In genomic region chr5:131717359-131717965, GRCm38 (mm10) we compare ENCODE assay signal across 13 mouse cellular contexts.
DNase-seq lines count a peak whose midpoint lies in the region; ATAC-seq and TF ChIP-seq lines count a peak whose summit lies in the region.
"Had no signal": no experiment of that assay in that cellular context is flagged by ENCODE, and none has a peak within 500 bp of the region (broad histone marks: within the 10 kb centered on the region; RNA-seq: fewer than 3 reads in every experiment).

No protein-coding gene starts in this region.

- H3K36me3 ChIP-seq in lung, embryonic 14.5 days (ENCODE audit: insufficient read depth): no peaks in the 10 kb centered on the region
- peaks cover 12% of the 10 kb centered on the region; the same call in 1 of the 2 replicates for H3K36me3 ChIP-seq in forebrain, embryonic 13.5 days (ENCODE audit: poor library complexity, severe bottlenecking)
- no peaks in the 10 kb centered on the region for H3K36me3 ChIP-seq in hindbrain, postnatal 0 days (ENCODE audit: insufficient read depth, low read length)
- H3K36me3 ChIP-seq in neural tube, embryonic 14.5 days (ENCODE audit: control insufficient read depth, insufficient read depth, low read length): no peaks in the 10 kb centered on the region
- H3K36me3 ChIP-seq: liver, embryonic 12.5 days had no signal

- WGBS in lung, embryonic 14.5 days: 68% methylated on average over 19 of the region's 19 CpGs
- 33% methylated on average over 19 of the region's 19 CpGs for whole genome bisulfite sequencing in forebrain, embryonic 13.5 days
- 52% methylated on average over 19 of the region's 19 CpGs for WGBS in hindbrain, postnatal 0 days
- WGBS in neural tube, embryonic 14.5 days: 28% methylated on average over 19 of the region's 19 CpGs

- H3K9me3 ChIP-seq in lung, embryonic 14.5 days (ENCODE audit: low read depth, low read length): no peaks in the 10 kb centered on the region
- peaks cover 2% of the 10 kb centered on the region for H3K9me3 ChIP-seq in forebrain, embryonic 13.5 days (replicated peaks)
- no peaks in the 10 kb centered on the region for H3K9me3 ChIP-seq in hindbrain, postnatal 0 days (ENCODE audit: low read length)
- no peaks in the 10 kb centered on the region for H3K9me3 ChIP-seq in neural tube, embryonic 14.5 days (ENCODE audit: control insufficient read depth, low read length)
- H3K9me3 ChIP-seq: kidney, embryonic 15.5 days; liver, embryonic 12.5 days had no signal

- TF ChIP-seq CTCF in lung, embryonic 14.5 days (IDR thresholded peaks at IDR 0.05; ENCODE audit: low read depth): no peak
- TF ChIP-seq CTCF in hindbrain, postnatal 0 days (IDR thresholded peaks at IDR 0.05; ENCODE audit: low read depth): no peak

- no peak overlapping the region for H3K4me2 ChIP-seq in lung, embryonic 14.5 days
- peak overlapping the region; percentile 29 for H3K4me2 ChIP-seq in forebrain, embryonic 13.5 days
- no peak overlapping the region for H3K4me2 ChIP-seq in hindbrain, postnatal 0 days (ENCODE audit: low read depth, low read length)
- no peak overlapping the region for H3K4me2 ChIP-seq in neural tube, embryonic 14.5 days (ENCODE audit: low read depth, low read length)
- H3K4me2 ChIP-seq: kidney, embryonic 15.5 days; liver, embryonic 12.5 days had no signal

- ATAC-seq in lung, embryonic 14.5 days (ENCODE audit: insufficient read depth): 0 out of 2 replicates have a peak, but pooled peaks have one; percentile 11
- peak; percentile 89 for ATAC-seq in forebrain, embryonic 13.5 days
- peak; percentile 55; the same call in 1 of the 2 replicates for ATAC-seq in hindbrain, postnatal 0 days
- peak; percentile 85 for ATAC-seq in neural tube, embryonic 14.5 days (ENCODE audit: low read depth)
- ATAC-seq: liver, embryonic 12.5 days had no signal

- H3K4me1 ChIP-seq in lung, embryonic 14.5 days (ENCODE audit: insufficient read depth): no peaks in the 10 kb centered on the region
- peaks cover 31% of the 10 kb centered on the region for H3K4me1 ChIP-seq in forebrain, embryonic 13.5 days
- peaks cover 4% of the 10 kb centered on the region; the same call in 1 of the 2 replicates for H3K4me1 ChIP-seq in hindbrain, postnatal 0 days (ENCODE audit: insufficient read depth, low read length)
- peaks cover 40% of the 10 kb centered on the region for H3K4me1 ChIP-seq in neural tube, embryonic 14.5 days (ENCODE audit: control insufficient read depth, insufficient read depth, low read length)
- H3K4me1 ChIP-seq: liver, embryonic 12.5 days had no signal

- no peak overlapping the region for H3K9ac ChIP-seq in lung, embryonic 14.5 days
- no peak overlapping the region for H3K9ac ChIP-seq in forebrain, embryonic 13.5 days
- H3K9ac ChIP-seq in hindbrain, postnatal 0 days (replicated peaks; ENCODE audit: low read length): no peak overlapping the region
- H3K9ac ChIP-seq in neural tube, embryonic 14.5 days (replicated peaks; ENCODE audit: low read depth, low read length): no peak overlapping the region
- H3K9ac ChIP-seq: kidney, embryonic 15.5 days; liver, embryonic 12.5 days had no signal

- DNase-seq in lung, embryonic 14.5 days: peak; percentile 53
- DNase-seq in lung, postnatal 14 days: no peak
- DNase-seq in hindbrain, postnatal 0 days (ENCODE audit: low spot score): peak; percentile 64
- no peak for DNase-seq in c-Kit-positive CD71-positive TER-119-positive erythroid progenitor cells, embryonic 14.5 days (ENCODE audit: low spot score)
- DNase-seq in heart, postnatal 4 days: no peak
- DNase-seq in frontal cortex, postnatal 25 days (ENCODE audit: low spot score in 2 of 2): no peak
- DNase-seq: adrenal gland, postnatal 36 days; heart, postnatal 36 days; thymus, postnatal 4 days had no signal

- H3K4me3 ChIP-seq in lung, embryonic 14.5 days (ENCODE audit: low read depth, low read length): no peak overlapping the region
- no peak overlapping the region for H3K4me3 ChIP-seq in forebrain, embryonic 13.5 days
- H3K4me3 ChIP-seq in hindbrain, postnatal 0 days (ENCODE audit: low read length): no peak overlapping the region
- no peak overlapping the region for H3K4me3 ChIP-seq in neural tube, embryonic 14.5 days (ENCODE audit: low read depth, low read length)
- H3K4me3 ChIP-seq: kidney, embryonic 15.5 days; liver, embryonic 12.5 days had no signal

- no peaks in the 10 kb centered on the region for H3K27me3 ChIP-seq in lung, embryonic 14.5 days (ENCODE audit: insufficient read depth, low read length)
- no peaks in the 10 kb centered on the region for H3K27me3 ChIP-seq in forebrain, embryonic 13.5 days
- no peaks in the 10 kb centered on the region for H3K27me3 ChIP-seq in hindbrain, postnatal 0 days (ENCODE audit: insufficient read depth, low read length)
- H3K27me3 ChIP-seq in neural tube, embryonic 14.5 days (ENCODE audit: control insufficient read depth, insufficient read depth, low read length): no peaks in the 10 kb centered on the region
- H3K27me3 ChIP-seq: liver, embryonic 12.5 days had no signal

- H3K27ac ChIP-seq in lung, embryonic 14.5 days (ENCODE audit: low read depth): no peak overlapping the region
- peak overlapping the region; percentile 76 for H3K27ac ChIP-seq in forebrain, embryonic 13.5 days
- H3K27ac ChIP-seq in hindbrain, postnatal 0 days: peak overlapping the region; percentile 52; the same call in 1 of the 2 replicates
- peak overlapping the region; percentile 66 for H3K27ac ChIP-seq in neural tube, embryonic 14.5 days (ENCODE audit: low read depth, low read length)
- H3K27ac ChIP-seq: kidney, embryonic 15.5 days; liver, embryonic 12.5 days had no signal

Comparison
In these comparisons a context has a peak if more than half of its experiments do, and no peak if none do; other contexts are left out.
1. DNase-seq: peak in lung, embryonic 14.5 days (single experiment) and hindbrain, postnatal 0 days (single experiment); none in lung, postnatal 14 days (single experiment), c-Kit-positive CD71-positive TER-119-positive erythroid progenitor cells, embryonic 14.5 days (single experiment), heart, postnatal 4 days (single experiment) and frontal cortex, postnatal 25 days (0 of 2).
2. ATAC-seq: peak in every context shown above with its lines; median percentile 89 in forebrain, embryonic 13.5 days; 85 in neural tube, embryonic 14.5 days; 55 in hindbrain, postnatal 0 days; 11 in lung, embryonic 14.5 days.